Mouse (Mus musculus): ENCODE measurements around the gene Apoh.

GRCm38 (mm10) chr11:108312516-108312915 is 30.6 kb upstream of the Apoh start:
- TF ChIP-seq CTCF (IDR thresholded peaks at IDR 0.05; ENCODE audit: borderline replicate concordance, insufficient read depth, low read depth, low read length) = no peak
- no peak for TF ChIP-seq POLR2A (IDR thresholded peaks at IDR 0.05; ENCODE audit: borderline replicate concordance, insufficient read depth, low read length)
